Mouse (Mus musculus) midbrain, embryonic 13.5 days (tissue): Measurements from ENCODE around the gene Rars2. TPM values are rescaled to one million over a fixed set of nuclear protein-coding genes. Genes with fewer than 3 reads are reported as not detected.

ENCODE experiments used
- ATAC-seq: fragments of 200-750 bp; cut with Nextera tagmentation; 2 replicates; pipeline ENCODE4 v1.8.0; 2017; ENCODE audit warnings: mild to moderate bottlenecking, moderate TSS enrichment, moderate library complexity
- H3K27ac ChIP-seq: fragments of 300-500 bp; sonication (generic); 2 replicates; pipeline ENCODE4 v1.5.1; 2015; ENCODE audit warnings: inconsistent platforms, mild to moderate bottlenecking, moderate library complexity
- H3K27me3 ChIP-seq: fragments of 300-500 bp; sonication (generic); 2 replicates; pipeline ENCODE4 v1.6.1; 2015; ENCODE audit warnings: mild to moderate bottlenecking, inconsistent platforms
- H3K36me3 ChIP-seq: fragments of 300-500 bp; sonication (generic); 2 replicates; pipeline ENCODE4 v1.6.1; 2015; ENCODE audit warnings: mild to moderate bottlenecking, inconsistent platforms
- H3K4me1 ChIP-seq: fragments of 300-500 bp; sonication (generic); replicated peaks from 2 replicates; pipeline ENCODE4 v1.6.1; 2015; ENCODE audit warnings: inconsistent platforms
- H3K4me2 ChIP-seq: fragments of 300-500 bp; sonication (generic); replicated peaks from 2 replicates; pipeline ENCODE4 v1.6.1; 2015; ENCODE audit warnings: moderate library complexity, mild to moderate bottlenecking, inconsistent platforms
- H3K4me3 ChIP-seq: fragments of 300-500 bp; sonication (generic); replicated peaks from 2 replicates; pipeline ENCODE4 v1.5.1; 2015; ENCODE audit warnings: mild to moderate bottlenecking, inconsistent platforms
- H3K9ac ChIP-seq: fragments of 300-500 bp; sonication (generic); replicated peaks from 2 replicates; pipeline ENCODE4 v1.6.1; 2015; ENCODE audit warnings: mild to moderate bottlenecking, inconsistent platforms
- H3K9me3 ChIP-seq: fragments of 300-500 bp; sonication (generic); 2 replicates; pipeline ENCODE4 v1.6.1; 2016; ENCODE audit warnings: mild to moderate bottlenecking, inconsistent platforms
- WGBS: fragments of 180-500 bp; shearing (Covaris S2); methylation state at CpG from one replicate; pipeline ENCODE4 v1.1.7; 2015; 5-methylcytosine and 5-hydroxymethylcytosine counted together
- polyA plus RNA-seq: library from polyadenylated mRNA; unstranded; fragments of >200 nt; fragmentation: Nextera tagmentation; extraction: Ambion mirVana; gene quantifications from 2 replicates; pipeline ENCODE4 v1.2.1, GENCODE M21; 2015

Rars2 gene
- polyA plus RNA-seq, 1 experiment from 2014 or later = 66.3 TPM

DNA sequence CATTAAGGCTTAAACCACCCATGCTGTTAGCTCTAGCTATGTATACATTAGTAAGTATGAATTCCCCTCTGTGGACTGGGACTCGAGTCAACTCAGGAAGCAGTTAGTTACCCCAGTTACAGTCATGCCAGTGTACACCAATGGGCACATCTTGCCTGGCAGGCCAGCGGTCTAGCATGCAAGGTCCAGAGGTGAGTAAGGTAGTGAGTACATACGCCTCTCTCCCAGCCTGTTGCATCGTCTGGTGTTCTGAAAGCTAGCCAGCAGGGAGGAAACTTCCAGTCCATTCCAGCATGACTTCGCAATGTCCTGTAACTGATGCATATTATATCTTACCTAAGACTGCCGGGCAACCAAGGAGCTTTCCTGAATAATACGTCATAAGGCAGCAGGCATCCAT lies 38.4 kb downstream of the Rars2 start:
- no peaks in the 10 kb centered on the region for H3K4me1 ChIP-seq
- 95% methylated on average over 7 of the region's 7 CpGs for WGBS
- no peak for ATAC-seq
- peaks cover 65% of the 10 kb centered on the region for H3K36me3 ChIP-seq
- no peak overlapping the region for H3K4me3 ChIP-seq
- no peaks in the 10 kb centered on the region for H3K9me3 ChIP-seq
- no peak overlapping the region for H3K9ac ChIP-seq
- no peak overlapping the region for H3K4me2 ChIP-seq
- no peak overlapping the region for H3K27ac ChIP-seq
- no peaks in the 10 kb centered on the region for H3K27me3 ChIP-seq

DNA sequence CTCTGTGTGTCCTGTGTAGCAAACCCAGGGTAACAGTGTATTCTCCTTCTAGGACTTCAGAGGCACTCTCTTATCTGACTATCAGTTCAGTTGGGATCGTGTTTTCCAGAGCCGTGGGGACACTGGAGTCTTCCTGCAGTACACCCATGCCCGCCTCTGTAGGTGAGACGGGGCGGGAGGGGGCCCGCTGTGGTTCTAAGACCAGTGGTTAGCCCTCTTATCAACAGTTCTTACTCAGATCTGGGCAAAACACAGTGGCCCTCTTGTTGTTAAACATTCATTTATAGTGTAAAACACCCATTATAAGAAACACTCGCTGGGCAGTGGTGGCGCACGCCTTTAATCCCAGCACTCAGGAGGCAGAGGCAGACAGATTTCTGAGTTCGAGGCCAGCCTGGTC lies 41.3 kb downstream of the Rars2 start:
- Histone ChIP-seq H3K4me2 (no peak overlapping the region), H3K4me1 (no peaks in the 10 kb centered on the region), H3K4me3 (no peak overlapping the region), H3K27ac (no peak overlapping the region), H3K9me3 (no peaks in the 10 kb centered on the region), H3K36me3 (peaks cover 82% of the 10 kb centered on the region), H3K9ac (no peak overlapping the region), H3K27me3 (no peaks in the 10 kb centered on the region)
- 92% methylated on average over 10 of the region's 10 CpGs for WGBS
- ATAC-seq = no peak

DNA sequence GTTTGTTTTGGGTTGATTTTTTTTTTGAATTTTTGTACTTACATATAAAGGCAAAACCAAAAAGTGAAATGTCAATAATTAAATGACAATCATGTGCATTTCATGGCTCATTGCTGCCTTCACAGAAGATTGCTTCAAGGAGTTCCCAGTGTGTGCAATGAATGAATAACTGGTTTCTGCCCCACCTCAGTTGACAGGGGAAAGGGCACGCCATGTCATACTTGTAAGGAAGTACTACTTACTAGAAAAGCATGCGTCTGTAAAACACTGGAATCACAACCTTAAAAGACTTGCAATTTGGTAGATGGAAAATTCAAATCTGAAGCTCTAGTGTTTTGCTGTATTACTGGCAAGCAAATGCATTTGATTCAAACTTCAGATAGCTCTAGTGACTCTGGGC lies 44.3 kb downstream of the Rars2 start:
- no peak for ATAC-seq
- H3K4me1 ChIP-seq = no peaks in the 10 kb centered on the region
- H3K27ac ChIP-seq = no peak overlapping the region
- no peak overlapping the region for H3K9ac ChIP-seq
- H3K36me3 ChIP-seq = peaks cover 84% of the 10 kb centered on the region
- no peaks in the 10 kb centered on the region for H3K27me3 ChIP-seq
- H3K9me3 ChIP-seq = no peaks in the 10 kb centered on the region
- WGBS = 96% methylated on average over 2 of the region's 2 CpGs
- H3K4me3 ChIP-seq = no peak overlapping the region
- H3K4me2 ChIP-seq = no peak overlapping the region

DNA sequence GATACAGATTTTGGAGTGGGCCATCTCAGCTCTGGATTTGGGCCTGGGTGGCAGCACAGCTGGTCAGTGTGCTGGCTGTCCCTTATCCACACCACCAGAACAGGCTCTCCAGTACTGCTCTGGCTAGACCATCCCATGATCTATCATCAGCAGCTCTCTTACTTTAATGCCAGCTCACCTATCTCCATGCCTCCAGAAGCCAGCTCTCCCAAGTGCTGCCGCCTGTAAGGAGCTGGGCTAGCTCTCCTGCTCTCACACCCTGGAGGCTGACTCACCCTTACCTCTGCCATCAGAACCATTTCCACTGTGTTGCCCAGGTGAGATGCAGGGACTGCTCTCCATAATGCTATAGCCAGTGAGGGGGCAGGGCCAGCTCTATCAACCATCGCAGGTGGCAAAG lies 46.8 kb downstream of the Rars2 start:
- WGBS = 94% methylated on average over 2 of the region's 2 CpGs
- H3K36me3 ChIP-seq = peaks cover 82% of the 10 kb centered on the region
- H3K4me2 ChIP-seq = no peak overlapping the region
- no peaks in the 10 kb centered on the region for H3K9me3 ChIP-seq
- no peaks in the 10 kb centered on the region for H3K27me3 ChIP-seq
- peak; percentile 27 for ATAC-seq
- H3K4me3 ChIP-seq = no peak overlapping the region
- H3K27ac ChIP-seq = no peak overlapping the region
- H3K4me1 ChIP-seq = no peaks in the 10 kb centered on the region
- H3K9ac ChIP-seq = no peak overlapping the region

DNA sequence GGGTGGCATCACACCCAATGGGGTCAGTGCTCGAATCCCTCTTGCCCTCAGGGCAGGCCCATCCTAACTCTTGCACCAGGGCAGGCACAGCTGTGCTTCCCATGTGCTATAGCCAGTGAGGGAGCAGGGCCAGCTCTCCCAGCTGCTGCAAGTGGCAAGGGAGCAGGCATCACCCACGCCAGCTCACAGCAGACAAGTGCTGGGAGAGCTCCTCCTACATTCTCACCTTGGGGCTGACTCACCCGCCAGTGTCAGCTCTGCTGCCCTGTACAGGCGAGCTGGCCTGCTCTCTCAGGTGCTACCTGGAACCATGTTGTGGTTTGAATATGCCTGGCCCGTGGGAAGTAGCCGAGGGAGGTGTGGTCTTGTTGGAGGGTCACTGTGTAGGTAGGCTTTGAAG lies 47.2 kb downstream of the Rars2 start:
- Histone ChIP-seq H3K27me3 (no peaks in the 10 kb centered on the region), H3K4me2 (no peak overlapping the region), H3K9me3 (no peaks in the 10 kb centered on the region), H3K4me1 (no peaks in the 10 kb centered on the region), H3K9ac (no peak overlapping the region), H3K4me3 (no peak overlapping the region), H3K27ac (no peak overlapping the region), H3K36me3 (peaks cover 83% of the 10 kb centered on the region)
- peak; percentile 37 for ATAC-seq
- 94% methylated on average over 6 of the region's 6 CpGs for WGBS

DNA sequence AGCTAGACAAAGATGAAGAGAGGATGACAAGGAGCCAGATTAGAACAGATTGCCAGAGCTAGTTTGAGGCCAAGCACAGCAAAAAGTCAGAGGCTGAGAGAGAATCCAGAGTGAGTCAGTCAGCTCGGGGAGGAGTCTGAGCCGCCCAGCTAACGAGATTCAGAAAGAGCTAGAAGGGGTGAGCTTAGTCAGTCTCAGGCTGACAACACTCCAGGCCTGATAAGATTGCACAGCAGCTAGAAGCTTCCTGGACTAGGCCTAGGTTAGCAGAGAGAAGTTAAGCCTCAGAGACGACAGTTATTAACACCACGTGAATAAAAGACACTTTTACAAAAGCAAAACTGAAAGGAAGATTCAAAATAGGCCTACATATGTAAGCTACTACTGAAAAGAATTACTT lies 53.2 kb downstream of the Rars2 start:
- no peak overlapping the region for H3K27ac ChIP-seq
- H3K4me3 ChIP-seq = no peak overlapping the region
- H3K9me3 ChIP-seq = no peaks in the 10 kb centered on the region
- no peaks in the 10 kb centered on the region for H3K27me3 ChIP-seq
- H3K4me2 ChIP-seq = no peak overlapping the region
- H3K9ac ChIP-seq = no peak overlapping the region
- H3K4me1 ChIP-seq = no peaks in the 10 kb centered on the region
- WGBS = 93% methylated on average over 5 of the region's 5 CpGs
- peaks cover 61% of the 10 kb centered on the region for H3K36me3 ChIP-seq
- ATAC-seq = no peak

DNA sequence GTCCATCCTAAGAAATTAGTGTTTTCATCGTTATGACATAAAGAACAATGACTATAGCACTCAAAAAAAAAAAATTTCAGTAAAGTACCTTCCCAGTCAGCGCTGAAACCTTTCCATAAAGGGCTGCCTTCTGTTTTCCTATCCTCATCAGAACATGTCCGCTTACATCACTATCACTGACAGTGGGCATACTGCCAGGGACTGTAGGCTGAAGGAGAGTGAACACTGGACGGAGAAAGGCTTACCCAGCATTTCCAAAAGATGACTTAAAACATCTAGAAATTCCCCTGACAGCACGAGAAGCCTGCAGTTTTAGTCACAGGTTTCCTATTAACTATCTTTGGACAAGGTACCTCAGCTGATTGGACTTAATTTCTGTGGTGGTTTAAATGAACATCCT lies 59.0 kb downstream of the Rars2 start:
- Histone ChIP-seq H3K27ac (no peak overlapping the region), H3K4me3 (no peak overlapping the region), H3K4me2 (no peak overlapping the region), H3K36me3 (peaks cover 50% of the 10 kb centered on the region), H3K9ac (no peak overlapping the region), H3K27me3 (no peaks in the 10 kb centered on the region), H3K4me1 (no peaks in the 10 kb centered on the region), H3K9me3 (no peaks in the 10 kb centered on the region)
- WGBS = 92% methylated on average over 5 of the region's 5 CpGs
- no peak for ATAC-seq

DNA sequence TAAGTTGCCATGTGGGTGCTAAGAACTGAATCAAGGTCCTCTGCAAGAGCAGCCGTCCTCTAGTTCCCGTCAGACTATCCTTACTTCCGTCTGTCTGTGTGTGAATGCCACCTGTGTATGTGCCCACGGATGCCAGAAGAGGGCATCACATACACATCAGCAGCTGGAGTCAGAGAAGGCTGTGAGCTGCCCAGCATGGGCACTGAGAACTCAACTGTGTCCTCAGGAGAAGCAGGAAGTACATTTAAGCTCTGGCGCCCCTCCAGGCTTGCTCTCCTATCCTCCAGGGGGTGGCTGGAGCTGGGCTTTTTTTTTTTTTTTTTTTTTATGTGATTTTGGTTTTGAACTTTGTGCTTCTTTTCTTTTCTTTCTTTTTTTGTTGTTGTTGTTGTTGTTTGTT lies 65.8 kb downstream of the Rars2 start:
- Histone ChIP-seq H3K27ac (no peak overlapping the region), H3K4me2 (no peak overlapping the region), H3K9ac (no peak overlapping the region), H3K36me3 (peaks cover 27% of the 10 kb centered on the region), H3K4me1 (peaks cover 2% of the 10 kb centered on the region; the same call in 1 of the 2 replicates), H3K9me3 (no peaks in the 10 kb centered on the region), H3K4me3 (no peak overlapping the region), H3K27me3 (no peaks in the 10 kb centered on the region)
- ATAC-seq = no peak
- WGBS = 84% methylated on average over 5 of the region's 5 CpGs

DNA sequence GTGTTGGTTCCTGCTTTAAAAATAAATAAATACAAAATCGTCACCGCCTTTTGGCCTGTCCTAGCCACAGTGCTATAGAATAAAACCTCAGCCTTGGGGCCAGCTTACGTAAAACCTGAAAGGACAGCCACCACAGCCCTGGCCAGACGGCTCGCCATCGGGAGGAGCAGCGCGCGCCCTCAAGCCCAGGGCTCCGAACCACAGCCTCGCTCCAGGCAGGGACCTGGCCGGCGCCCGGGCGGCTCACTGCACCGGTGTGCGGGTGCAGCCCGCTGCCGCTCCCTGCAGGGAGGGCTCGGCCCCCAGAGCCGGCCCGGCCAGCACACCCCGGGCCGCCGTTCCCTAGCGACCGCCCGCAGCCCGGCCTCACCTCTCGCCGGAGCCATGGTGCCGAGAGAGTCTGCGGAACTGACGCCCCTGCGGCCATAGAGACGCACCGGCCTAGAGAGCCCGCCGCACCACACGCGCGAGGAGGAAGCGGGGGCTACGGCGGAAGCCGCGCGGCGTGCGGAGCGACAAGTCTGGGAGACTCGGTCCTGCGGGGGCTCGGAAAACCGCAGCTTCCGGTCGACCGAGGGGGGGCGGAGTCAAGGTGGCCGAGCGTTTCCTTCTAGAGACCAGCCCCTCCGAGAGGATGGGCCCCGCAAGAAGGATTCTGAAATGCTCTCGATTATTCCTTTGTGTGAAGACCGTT lies 72.3 kb downstream of the Rars2 start, which contains the start of gene Slc35a1:
Gene Slc35a1 (minus strand): TSS at position 565 of the 694 bp plus-strand sequence.
- Histone ChIP-seq H3K9me3 (no peaks in the 10 kb centered on the region), H3K27me3 (no peaks in the 10 kb centered on the region), H3K4me2 (peak within 1 kb of the TSS; percentile 60), H3K4me1 (peaks cover 15% of the 10 kb centered on the region), H3K4me3 (peak within 1 kb of the TSS; percentile 69), H3K27ac (peak within 1 kb of the TSS; percentile 96), H3K36me3 (0 out of 2 replicates have a peak, but pooled peaks cover 4% of the 10 kb centered on the region), H3K9ac (peak within 1 kb of the TSS; percentile 91)
- under 1% methylated on average over 63 of the region's 65 CpGs for WGBS
- ATAC-seq = peak; percentile 99

DNA sequence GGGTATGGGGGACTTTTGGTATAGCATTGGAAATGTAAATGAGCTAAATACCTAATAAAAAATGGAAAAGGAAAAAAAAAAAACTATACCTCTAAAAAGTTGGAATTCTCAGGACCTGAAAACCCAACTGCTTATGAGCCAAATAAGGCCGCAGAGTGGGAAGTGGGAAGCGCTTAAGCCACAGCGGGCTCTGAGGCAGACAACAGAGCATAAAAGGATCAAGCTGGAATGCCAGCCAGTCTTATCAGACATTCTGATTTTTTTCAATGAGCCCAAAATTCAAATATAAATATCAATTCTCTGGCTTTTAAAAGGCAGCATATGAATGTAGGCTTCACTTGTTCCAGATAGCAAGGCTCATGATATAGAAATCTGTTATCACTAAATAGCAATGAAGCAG lies 73.3 kb downstream of the Rars2 start:
- no peak overlapping the region for H3K4me3 ChIP-seq
- H3K4me2 ChIP-seq = peak overlapping the region; percentile 60
- no peak for ATAC-seq
- 0 out of 2 replicates have a peak, but pooled peaks cover 2% of the 10 kb centered on the region for H3K36me3 ChIP-seq
- WGBS = 66% methylated on average over 3 of the region's 3 CpGs
- no peak overlapping the region for H3K9ac ChIP-seq
- no peaks in the 10 kb centered on the region for H3K27me3 ChIP-seq
- no peaks in the 10 kb centered on the region for H3K9me3 ChIP-seq
- peaks cover 15% of the 10 kb centered on the region for H3K4me1 ChIP-seq
- H3K27ac ChIP-seq = peak overlapping the region; percentile 68

DNA sequence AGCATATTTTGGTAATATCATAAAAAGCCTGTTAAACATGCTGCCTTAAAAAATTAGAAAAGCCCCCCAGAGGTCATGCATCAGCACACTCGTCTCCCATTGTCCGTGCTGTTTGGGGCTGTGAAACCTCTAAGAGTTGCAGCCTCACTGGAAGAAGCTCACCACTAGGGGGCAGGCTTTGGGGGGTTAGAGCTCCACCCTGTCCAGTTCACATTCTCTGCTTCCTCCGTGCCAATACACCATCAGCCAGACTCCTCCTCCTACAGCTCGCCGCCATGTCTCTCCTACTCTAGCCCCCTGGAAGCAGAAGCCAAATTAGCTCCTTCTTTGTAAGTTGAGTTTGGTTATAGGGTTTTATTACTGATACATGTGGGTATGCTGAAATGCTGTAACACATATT lies 86.8 kb downstream of the Rars2 start:
- WGBS = 36% methylated on average over 5 of the region's 5 CpGs
- Histone ChIP-seq H3K27ac (no peak overlapping the region), H3K36me3 (no peaks in the 10 kb centered on the region), H3K9me3 (no peaks in the 10 kb centered on the region), H3K27me3 (no peaks in the 10 kb centered on the region), H3K9ac (no peak overlapping the region), H3K4me1 (no peaks in the 10 kb centered on the region), H3K4me2 (no peak overlapping the region), H3K4me3 (no peak overlapping the region)
- ATAC-seq = 0 out of 2 replicates have a peak, but pooled peaks have one; percentile 6

DNA sequence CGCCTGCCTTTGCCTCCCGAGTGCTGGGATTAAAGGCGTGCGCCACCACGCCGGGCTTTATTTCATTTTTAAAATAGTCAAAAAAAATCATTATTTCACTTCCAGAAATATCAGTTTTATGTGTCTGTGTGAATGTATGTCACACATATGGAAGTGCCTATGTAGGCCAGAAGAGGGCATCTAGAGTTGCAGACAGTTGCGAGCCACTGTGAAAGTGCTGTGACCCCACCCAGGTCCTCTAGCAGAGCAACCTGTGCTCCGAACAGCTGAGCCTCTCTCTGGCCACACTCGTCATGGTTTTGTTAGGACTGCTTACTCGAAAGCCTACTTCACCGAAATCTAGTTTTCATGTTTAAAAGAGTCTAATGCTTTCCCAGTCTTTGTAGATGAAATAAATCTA lies 87.5 kb downstream of the Rars2 start:
- WGBS = 97% methylated on average over 11 of the region's 11 CpGs
- no peak for ATAC-seq
- Histone ChIP-seq H3K27me3 (no peaks in the 10 kb centered on the region), H3K9me3 (no peaks in the 10 kb centered on the region), H3K9ac (no peak overlapping the region), H3K27ac (no peak overlapping the region), H3K4me1 (no peaks in the 10 kb centered on the region), H3K36me3 (no peaks in the 10 kb centered on the region), H3K4me2 (no peak overlapping the region), H3K4me3 (no peak overlapping the region)

DNA sequence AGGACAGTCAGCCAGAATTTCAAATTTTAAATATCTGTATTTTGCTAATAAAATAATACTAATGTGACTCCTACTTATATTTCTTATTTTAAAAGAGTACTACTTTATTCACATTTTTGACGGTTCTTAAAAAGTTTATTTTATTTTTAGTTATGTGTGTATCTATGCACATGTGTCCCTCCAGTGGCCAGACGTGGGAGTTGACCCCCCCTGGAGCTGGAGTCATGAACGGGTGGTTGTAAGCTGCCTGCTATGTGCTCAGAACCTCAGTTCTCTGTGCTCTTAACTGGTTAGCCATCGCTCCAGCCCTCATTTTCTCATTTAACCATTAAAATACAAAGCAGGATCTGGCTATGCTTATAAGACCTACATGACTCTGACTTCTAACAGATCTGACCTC lies 88.3 kb downstream of the Rars2 start:
- Histone ChIP-seq H3K4me1 (no peaks in the 10 kb centered on the region), H3K27me3 (no peaks in the 10 kb centered on the region), H3K36me3 (no peaks in the 10 kb centered on the region), H3K27ac (no peak overlapping the region), H3K9me3 (no peaks in the 10 kb centered on the region), H3K9ac (no peak overlapping the region), H3K4me2 (no peak overlapping the region), H3K4me3 (no peak overlapping the region)
- WGBS = 70% methylated on average over 4 of the region's 4 CpGs
- ATAC-seq = no peak
